Mouse (Mus musculus): ENCODE results near the gene Ctbp2. TPM values are rescaled to one million over a fixed set of nuclear protein-coding genes. Genes with fewer than 3 reads are reported as not detected.

The Ctbp2 gene
- total and polyA plus RNA-seq, 3 experiments: 55.8 to 132 (median 84.5) TPM

DNA sequence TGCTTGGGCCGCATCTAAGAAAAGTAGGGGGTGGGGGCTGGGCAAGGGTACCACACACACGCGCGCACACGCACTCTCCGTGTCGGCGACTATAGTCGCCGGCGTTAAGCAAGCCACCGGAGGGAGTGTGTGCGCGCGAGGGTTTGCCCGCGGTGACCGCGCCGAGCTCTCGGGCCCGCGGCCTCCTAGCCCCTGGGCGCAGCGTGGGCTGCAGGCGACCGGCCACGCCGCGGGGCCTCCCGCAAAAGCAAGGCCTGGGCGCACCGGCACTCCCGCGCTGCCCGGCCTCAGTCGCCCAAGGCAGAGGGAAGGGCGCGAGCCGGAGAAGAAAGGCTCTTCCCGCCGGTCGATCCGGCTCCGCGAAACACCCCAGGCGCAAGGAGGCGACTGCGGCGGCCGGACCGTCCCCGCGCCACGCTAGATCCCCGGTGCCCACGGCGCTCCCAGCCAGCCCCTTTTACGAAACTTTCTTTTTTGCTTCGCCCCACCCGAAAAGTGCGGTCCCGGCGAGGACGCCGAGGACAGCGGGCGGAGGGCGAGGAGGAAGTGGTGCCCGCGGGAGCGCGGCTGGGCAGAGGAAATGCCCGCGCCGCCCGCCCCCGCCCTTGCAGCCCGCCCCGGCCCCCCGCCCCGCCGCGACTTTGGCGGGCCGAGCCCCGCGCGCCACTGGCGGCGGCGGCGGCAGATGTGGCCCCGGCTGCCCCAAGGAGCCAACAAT is 2.3 kb downstream of the Ctbp2 start:
- no peak for TF ChIP-seq CTCF (IDR thresholded peaks at IDR 0.05; ENCODE audit: low read depth, low read length)
- DNase-seq (ENCODE audit: low spot score) (peak; percentile 50), ATAC-seq (ENCODE audit: extremely low read depth, insufficient number of reproducible peaks, low FRiP score, poor library complexity, severe bottlenecking) (no peak)
- Histone ChIP-seq H3K9me3 (replicated peaks) (no peaks in the 10 kb centered on the region), H3K4me3 (ENCODE audit: low read depth, low read length) (peak overlapping the region; percentile 85), H3K36me3 (replicated peaks) (peaks cover 17% of the 10 kb centered on the region), H3K4me1 (ENCODE audit: insufficient read depth, low read depth, low read length) (peaks cover 45% of the 10 kb centered on the region), H3K27me3 (ENCODE audit: insufficient read depth, low read length) (peaks cover under 1% of the 10 kb centered on the region; the same call in 1 of the 2 replicates)

DNA sequence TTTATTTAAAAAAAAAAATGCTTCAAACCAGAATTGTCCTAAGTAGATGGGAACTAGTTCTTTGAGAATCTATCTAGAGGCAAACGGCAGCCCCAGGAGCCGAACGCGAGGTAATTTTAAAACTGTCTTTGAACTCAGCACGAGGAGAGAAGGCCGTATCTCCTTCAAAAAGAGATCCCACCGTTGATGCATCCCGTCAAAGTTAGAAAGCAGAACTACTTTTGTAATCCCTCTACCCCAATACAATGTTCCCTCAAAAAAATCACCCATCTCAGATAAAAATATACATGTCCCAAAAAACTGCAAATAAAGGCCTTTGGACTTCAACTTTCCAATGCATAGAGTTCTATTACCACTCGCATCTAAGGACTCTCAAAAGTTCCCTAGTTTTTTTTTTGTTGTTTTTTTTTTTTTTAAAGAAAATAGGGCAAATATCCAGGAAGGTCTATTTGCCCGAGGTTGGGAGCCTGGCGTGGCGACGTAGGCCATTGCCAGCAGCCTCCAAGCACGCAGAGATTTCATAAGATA is 3.0 kb downstream of the Ctbp2 start:
- H3K4me3 ChIP-seq (ENCODE audit: low read depth, low read length): peak overlapping the region; percentile 85

DNA sequence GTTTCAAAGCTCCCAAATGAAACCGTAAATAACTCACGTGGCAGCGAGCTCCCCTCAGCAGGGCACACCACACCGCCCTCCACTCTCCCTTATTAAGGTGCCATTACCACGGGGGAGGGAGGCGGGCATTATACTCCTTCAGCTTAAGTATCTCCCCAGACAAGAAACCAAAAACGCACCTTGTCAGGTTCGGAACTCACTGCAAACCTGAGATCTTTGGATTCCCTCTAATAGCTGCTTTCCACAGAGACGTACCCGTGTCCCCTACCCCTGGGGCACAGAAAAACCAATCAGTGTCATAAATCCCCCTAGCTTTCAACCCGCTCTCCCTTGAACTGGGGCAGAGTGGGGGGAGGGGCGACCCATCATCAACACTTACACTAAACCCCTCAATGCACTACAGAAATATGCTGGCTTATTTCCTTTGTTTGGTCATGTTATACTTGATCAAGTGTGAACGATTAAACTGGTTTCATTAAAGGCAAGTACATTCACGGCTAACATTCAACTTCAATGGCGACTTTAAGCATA is 3.9 kb downstream of the Ctbp2 start:
- no peaks in the 10 kb centered on the region for H3K27me3 ChIP-seq (ENCODE audit: insufficient read depth, low read length)
- no peak for TF ChIP-seq CTCF (IDR thresholded peaks at IDR 0.05; ENCODE audit: low read depth, low read length)
- no peak overlapping the region; the same call in 1 of the 2 replicates for H3K4me3 ChIP-seq (ENCODE audit: low read depth, low read length)
- ATAC-seq (ENCODE audit: extremely low read depth, insufficient number of reproducible peaks, low FRiP score, poor library complexity, severe bottlenecking) (no peak), DNase-seq (ENCODE audit: low spot score) (no peak)
- H3K4me1 ChIP-seq (ENCODE audit: insufficient read depth, low read depth, low read length): peaks cover 54% of the 10 kb centered on the region
- H3K36me3 ChIP-seq (replicated peaks): peaks cover 17% of the 10 kb centered on the region
- H3K9me3 ChIP-seq (replicated peaks): no peaks in the 10 kb centered on the region

More for the DNA sequence above, 3.0 kb downstream of the Ctbp2 start:
- DNase-seq (ENCODE audit: low spot score) (no peak), ATAC-seq (ENCODE audit: extremely low read depth, insufficient number of reproducible peaks, low FRiP score, poor library complexity, severe bottlenecking) (no peak)
- H3K27me3 ChIP-seq (ENCODE audit: insufficient read depth, low read length): no peaks in the 10 kb centered on the region; the same call in 1 of the 2 replicates
- no peak for TF ChIP-seq TAL1 (conservative IDR thresholded peaks at IDR 0.05; ENCODE audit: low read depth, low read length)
- TF ChIP-seq POLR2AphosphoS5 (IDR thresholded peaks at IDR 0.05; ENCODE audit: insufficient replicate concordance, low read depth, low read length): no peak
- TF ChIP-seq GATA1 (IDR thresholded peaks at IDR 0.05; ENCODE audit: borderline replicate concordance, low read length): no peak
- no peak for TF ChIP-seq GATA2 (IDR thresholded peaks at IDR 0.05; ENCODE audit: borderline replicate concordance, low read depth, low read length)
- no peak for TF ChIP-seq CTCF (IDR thresholded peaks at IDR 0.05; ENCODE audit: low read depth, low read length)
- peaks cover 50% of the 10 kb centered on the region for H3K4me1 ChIP-seq (ENCODE audit: insufficient read depth, low read depth, low read length)
- H3K36me3 ChIP-seq (replicated peaks): peaks cover 17% of the 10 kb centered on the region
- no peaks in the 10 kb centered on the region for H3K9me3 ChIP-seq (replicated peaks)

DNA sequence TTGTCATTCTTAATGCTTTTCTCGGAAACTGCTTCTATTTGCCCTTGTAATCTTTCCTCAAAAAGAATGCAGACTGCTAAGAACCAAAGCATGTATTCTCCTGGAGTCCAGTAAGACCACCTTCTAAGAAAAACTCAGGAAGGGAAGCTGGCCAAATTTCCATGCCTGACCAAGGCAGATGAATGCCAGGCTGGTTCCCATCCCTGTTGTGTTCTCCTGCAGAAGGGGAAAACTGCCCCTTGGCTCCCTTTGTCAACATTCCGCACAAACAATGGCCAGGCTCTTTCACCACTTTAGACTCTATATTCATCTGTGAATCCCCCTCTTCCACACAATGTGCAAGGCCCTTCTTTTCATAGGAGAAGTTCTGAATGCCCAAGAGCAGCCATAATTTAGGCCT is 6.3 kb downstream of the Ctbp2 start:
- Histone ChIP-seq H3K27me3 (ENCODE audit: insufficient read depth, low read length) (no peaks in the 10 kb centered on the region), H3K4me1 (ENCODE audit: insufficient read depth, low read depth, low read length) (peaks cover 55% of the 10 kb centered on the region)

DNA sequence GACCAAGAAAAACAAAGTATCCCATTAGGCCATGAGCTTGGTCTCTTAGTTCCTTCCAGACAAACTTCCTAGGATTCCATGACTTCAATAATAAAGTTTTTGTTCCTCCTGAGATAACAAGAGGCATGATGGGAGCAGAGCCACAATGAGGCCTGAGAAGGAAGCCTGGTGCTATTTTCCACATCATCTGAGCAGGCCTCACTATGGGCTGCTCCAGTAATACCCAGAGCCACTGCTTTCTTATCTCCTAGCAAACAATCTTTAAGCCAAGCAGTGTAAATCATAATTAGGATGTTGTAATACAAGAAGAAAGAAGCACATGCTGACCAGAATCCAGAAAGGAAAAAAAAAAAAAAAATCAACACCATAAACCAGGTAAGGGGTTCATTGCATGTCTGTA is 7.6 kb downstream of the Ctbp2 start:
- no peak overlapping the region for H3K4me3 ChIP-seq (ENCODE audit: low read depth, low read length)
- H3K4me1 ChIP-seq (ENCODE audit: insufficient read depth, low read depth, low read length): peaks cover 55% of the 10 kb centered on the region
- H3K36me3 ChIP-seq (replicated peaks): peaks cover 52% of the 10 kb centered on the region
- H3K9me3 ChIP-seq (replicated peaks): no peaks in the 10 kb centered on the region
- H3K27me3 ChIP-seq (ENCODE audit: insufficient read depth, low read length): no peaks in the 10 kb centered on the region
- TF ChIP-seq POLR2AphosphoS5 (IDR thresholded peaks at IDR 0.05; ENCODE audit: insufficient replicate concordance, low read depth, low read length) (no peak), CTCF (IDR thresholded peaks at IDR 0.05; ENCODE audit: low read depth, low read length) (no peak), GATA1 (IDR thresholded peaks at IDR 0.05; ENCODE audit: borderline replicate concordance, low read length) (no peak), TAL1 (conservative IDR thresholded peaks at IDR 0.05; ENCODE audit: low read depth, low read length) (no peak), GATA2 (IDR thresholded peaks at IDR 0.05; ENCODE audit: borderline replicate concordance, low read depth, low read length) (no peak)
- DNase-seq (ENCODE audit: low spot score): no peak
- ATAC-seq (ENCODE audit: extremely low read depth, insufficient number of reproducible peaks, low FRiP score, poor library complexity, severe bottlenecking): no peak

More for the DNA sequence above, 6.3 kb downstream of the Ctbp2 start:
- no peaks in the 10 kb centered on the region for H3K9me3 ChIP-seq (replicated peaks)
- H3K4me3 ChIP-seq (ENCODE audit: low read depth, low read length): no peak overlapping the region
- ATAC-seq (ENCODE audit: extremely low read depth, insufficient number of reproducible peaks, low FRiP score, poor library complexity, severe bottlenecking) (no peak), DNase-seq (ENCODE audit: low spot score) (no peak)
- TF ChIP-seq TAL1 (conservative IDR thresholded peaks at IDR 0.05; ENCODE audit: low read depth, low read length) (no peak), POLR2AphosphoS5 (IDR thresholded peaks at IDR 0.05; ENCODE audit: insufficient replicate concordance, low read depth, low read length) (no peak), GATA2 (IDR thresholded peaks at IDR 0.05; ENCODE audit: borderline replicate concordance, low read depth, low read length) (no peak), CTCF (IDR thresholded peaks at IDR 0.05; ENCODE audit: low read depth, low read length) (no peak), GATA1 (IDR thresholded peaks at IDR 0.05; ENCODE audit: borderline replicate concordance, low read length) (no peak)
- H3K36me3 ChIP-seq (replicated peaks): peaks cover 39% of the 10 kb centered on the region

DNA sequence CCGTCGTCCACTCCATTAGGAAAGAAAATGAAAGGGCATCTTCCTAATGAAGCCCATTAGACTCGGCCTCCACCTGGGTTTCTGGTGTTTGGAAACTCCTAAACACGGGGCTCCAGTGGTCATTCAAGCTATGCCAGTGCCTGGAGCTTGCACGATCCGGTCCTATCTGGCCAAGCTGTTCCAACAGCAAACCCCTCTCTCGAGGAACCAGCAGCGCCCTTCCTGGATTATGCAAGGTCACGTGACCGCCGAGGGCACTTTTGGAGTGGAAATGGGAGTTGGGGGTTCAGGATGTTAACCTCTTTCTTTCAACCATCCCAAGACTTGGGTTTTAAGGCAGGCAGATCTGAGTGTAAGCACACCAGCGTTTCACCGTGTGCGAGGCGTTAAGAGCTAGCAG is 8.3 kb downstream of the Ctbp2 start:
- Histone ChIP-seq H3K9me3 (replicated peaks) (no peaks in the 10 kb centered on the region), H3K4me1 (ENCODE audit: insufficient read depth, low read depth, low read length) (peaks cover 55% of the 10 kb centered on the region), H3K4me3 (ENCODE audit: low read depth, low read length) (peak overlapping the region; percentile 62; the same call in 1 of the 2 replicates), H3K27me3 (ENCODE audit: insufficient read depth, low read length) (no peaks in the 10 kb centered on the region), H3K36me3 (replicated peaks) (peaks cover 56% of the 10 kb centered on the region)
- ATAC-seq (ENCODE audit: extremely low read depth, insufficient number of reproducible peaks, low FRiP score, poor library complexity, severe bottlenecking) (no peak), DNase-seq (ENCODE audit: low spot score) (no peak)
- TF ChIP-seq CTCF (IDR thresholded peaks at IDR 0.05; ENCODE audit: low read depth, low read length) (no peak), GATA2 (IDR thresholded peaks at IDR 0.05; ENCODE audit: borderline replicate concordance, low read depth, low read length) (no peak), POLR2AphosphoS5 (IDR thresholded peaks at IDR 0.05; ENCODE audit: insufficient replicate concordance, low read depth, low read length) (no peak), GATA1 (IDR thresholded peaks at IDR 0.05; ENCODE audit: borderline replicate concordance, low read length) (no peak), TAL1 (conservative IDR thresholded peaks at IDR 0.05; ENCODE audit: low read depth, low read length) (no peak)

Measured in G1E (cell line).